Mouse (Mus musculus): ENCODE measurements around the gene Ptchd4. TPM values are rescaled to one million over a fixed set of nuclear protein-coding genes. Genes with fewer than 3 reads are reported as not detected.

The Ptchd4 gene
- polyA plus RNA-seq, 1 experiment from 2014 or later = 0.31 TPM

DNA sequence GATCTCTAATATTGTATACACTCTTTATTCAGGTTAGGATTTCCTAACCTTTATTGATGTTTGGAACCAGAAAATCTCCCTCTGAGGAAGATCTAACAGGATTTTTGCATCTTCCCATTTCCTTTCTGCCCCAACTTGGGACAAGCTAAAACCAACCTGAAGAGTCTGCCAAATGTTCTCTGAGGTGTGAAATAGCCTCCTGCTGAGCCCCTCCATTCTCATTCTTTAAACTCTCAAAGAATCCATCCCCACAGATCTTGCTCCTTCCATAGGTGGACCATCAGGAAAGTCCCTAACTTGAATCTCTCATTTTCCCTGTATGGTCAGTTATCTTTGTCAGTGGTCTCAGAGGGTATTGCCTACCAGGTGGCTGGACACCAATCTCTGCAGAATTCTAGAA lies 20.0 kb downstream of the Ptchd4 start:
- DNase-seq (ENCODE audit: low spot score) = no peak
- Histone ChIP-seq H3K27ac (no peak overlapping the region), H3K4me3 (no peak overlapping the region), H3K36me3 (no peaks in the 10 kb centered on the region), H3K27me3 (ENCODE audit: insufficient read depth, poor library complexity, severe bottlenecking) (no peaks in the 10 kb centered on the region), H3K4me1 (no peaks in the 10 kb centered on the region), H3K9me3 (no peaks in the 10 kb centered on the region)

DNA sequence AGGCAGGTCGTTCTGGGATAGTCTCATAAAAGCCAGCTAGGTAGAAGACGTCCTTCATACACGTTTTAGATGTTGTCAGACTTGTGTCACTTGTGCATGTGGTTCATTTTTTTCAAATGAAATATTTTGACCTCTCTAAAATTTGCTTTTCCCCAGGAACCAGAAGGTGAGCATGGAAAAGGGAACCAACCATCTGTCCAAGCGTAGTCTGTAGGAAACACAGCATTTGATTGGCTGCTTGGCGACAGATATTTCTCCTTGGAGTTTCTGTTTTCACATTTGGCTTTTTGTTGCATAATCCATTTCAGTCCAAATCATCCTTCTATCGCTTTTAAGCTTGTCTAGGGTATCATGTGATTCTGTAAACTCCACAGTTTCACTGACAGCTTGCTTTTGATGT lies 20.8 kb downstream of the Ptchd4 start:
- 78% methylated on average over 6 of the region's 6 CpGs for WGBS
- H3K9me3 ChIP-seq = no peaks in the 10 kb centered on the region
- no peaks in the 10 kb centered on the region for H3K27me3 ChIP-seq (ENCODE audit: insufficient read depth, poor library complexity, severe bottlenecking)
- no peak overlapping the region for H3K4me3 ChIP-seq
- no peaks in the 10 kb centered on the region for H3K4me1 ChIP-seq
- no peak overlapping the region for H3K27ac ChIP-seq
- H3K36me3 ChIP-seq = no peaks in the 10 kb centered on the region
- no peak for DNase-seq (ENCODE audit: low spot score)

- no peak for DNase-seq (ENCODE audit: low spot score)
- H3K9me3 ChIP-seq = no peaks in the 10 kb centered on the region
- H3K27me3 ChIP-seq (ENCODE audit: insufficient read depth, poor library complexity, severe bottlenecking) = no peaks in the 10 kb centered on the region
- H3K4me1 ChIP-seq = no peaks in the 10 kb centered on the region
- H3K27ac ChIP-seq = no peak overlapping the region
- no peaks in the 10 kb centered on the region for H3K36me3 ChIP-seq
- H3K4me3 ChIP-seq = no peak overlapping the region
Observed at GRCm38 (mm10) chr17:42346027-42346426, 30.3 kb downstream of the Ptchd4 start.

DNA sequence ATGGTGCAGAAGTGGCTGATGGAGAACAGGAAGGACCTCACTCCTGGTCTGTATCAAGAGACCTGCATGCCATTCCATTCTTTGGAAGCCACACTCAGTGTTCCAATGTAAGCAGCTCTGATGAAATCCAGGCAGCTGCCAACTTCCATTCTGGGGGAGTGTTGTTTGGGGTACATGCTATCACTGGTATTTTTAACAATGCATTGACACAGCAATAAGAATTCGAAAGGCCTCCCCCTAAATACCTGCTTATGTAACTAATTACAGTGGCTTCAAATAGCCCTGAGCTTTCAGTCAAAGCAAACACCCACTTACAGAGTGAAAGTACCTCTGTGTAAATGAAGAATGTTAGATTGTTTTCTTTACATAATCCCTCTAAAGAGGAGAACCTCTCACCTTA lies 42.7 kb downstream of the Ptchd4 start:
- 48% methylated on average over 1 of the region's 1 CpGs for WGBS
- no peaks in the 10 kb centered on the region for H3K36me3 ChIP-seq
- H3K9me3 ChIP-seq = no peaks in the 10 kb centered on the region
- H3K27ac ChIP-seq = no peak overlapping the region
- H3K4me3 ChIP-seq = no peak overlapping the region
- DNase-seq (ENCODE audit: low spot score) = no peak
- H3K27me3 ChIP-seq (ENCODE audit: insufficient read depth, poor library complexity, severe bottlenecking) = no peaks in the 10 kb centered on the region
- no peaks in the 10 kb centered on the region for H3K4me1 ChIP-seq

DNA sequence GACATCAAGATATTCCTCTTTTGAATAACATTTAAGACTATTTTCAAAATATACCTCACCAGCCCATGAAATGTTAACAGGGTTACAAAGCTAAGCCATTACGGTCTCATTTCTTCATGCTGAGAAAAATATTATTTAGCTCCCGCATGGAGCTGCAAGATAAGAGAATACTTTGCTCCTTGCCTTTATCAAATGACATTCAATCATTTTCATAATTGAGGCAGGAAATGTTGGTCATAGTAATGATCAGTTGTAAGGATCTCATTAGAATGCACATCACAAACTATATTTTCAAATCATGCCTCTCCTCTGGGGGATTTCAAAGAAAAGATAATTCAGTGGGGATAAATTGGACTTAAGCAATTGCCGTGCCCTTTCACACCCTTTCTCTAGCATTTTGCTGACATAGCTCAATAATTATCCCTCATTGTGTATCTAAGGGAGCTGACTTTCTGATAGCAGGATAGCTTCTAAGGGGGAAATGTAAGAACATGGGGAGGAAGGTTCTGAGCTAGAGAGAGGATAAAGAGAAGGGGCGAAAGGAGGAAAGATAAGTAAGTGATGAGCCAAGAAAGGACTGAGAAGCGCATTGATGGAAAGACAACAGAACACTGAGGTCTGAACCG lies 47.5 kb downstream of the Ptchd4 start:
- H3K27me3 ChIP-seq (ENCODE audit: insufficient read depth, poor library complexity, severe bottlenecking) = no peaks in the 10 kb centered on the region
- no peak overlapping the region for H3K4me3 ChIP-seq
- 66% methylated on average over 6 of the region's 6 CpGs for WGBS
- no peaks in the 10 kb centered on the region for H3K36me3 ChIP-seq
- no peaks in the 10 kb centered on the region for H3K4me1 ChIP-seq
- no peak overlapping the region for H3K27ac ChIP-seq
- no peak for DNase-seq (ENCODE audit: low spot score)
- H3K9me3 ChIP-seq = no peaks in the 10 kb centered on the region

DNA sequence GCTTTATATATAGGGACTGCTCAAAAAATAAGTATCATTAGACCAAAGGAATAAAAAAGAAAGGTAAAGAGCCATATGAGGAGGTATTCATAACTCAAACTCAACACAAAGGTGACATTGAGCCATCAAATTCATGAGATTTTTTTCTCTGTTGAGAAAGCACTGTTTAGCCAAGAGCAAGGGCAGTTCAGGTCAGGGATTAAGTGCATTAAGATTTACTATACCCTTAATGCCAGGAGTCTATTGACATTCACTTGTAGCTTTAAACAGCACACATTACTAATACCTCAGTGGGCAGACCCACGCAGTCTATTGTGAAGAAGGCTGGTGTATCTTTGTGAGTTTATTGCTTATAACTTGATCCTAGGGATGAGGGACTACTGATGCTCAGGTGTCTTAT lies 49.0 kb downstream of the Ptchd4 start:
- H3K27ac ChIP-seq = no peak overlapping the region
- H3K4me3 ChIP-seq = no peak overlapping the region
- DNase-seq (ENCODE audit: low spot score) = no peak
- no peaks in the 10 kb centered on the region for H3K4me1 ChIP-seq
- no peaks in the 10 kb centered on the region for H3K36me3 ChIP-seq
- WGBS = 68% methylated on average over 1 of the region's 1 CpGs
- no peaks in the 10 kb centered on the region for H3K27me3 ChIP-seq (ENCODE audit: insufficient read depth, poor library complexity, severe bottlenecking)
- no peaks in the 10 kb centered on the region for H3K9me3 ChIP-seq

DNA sequence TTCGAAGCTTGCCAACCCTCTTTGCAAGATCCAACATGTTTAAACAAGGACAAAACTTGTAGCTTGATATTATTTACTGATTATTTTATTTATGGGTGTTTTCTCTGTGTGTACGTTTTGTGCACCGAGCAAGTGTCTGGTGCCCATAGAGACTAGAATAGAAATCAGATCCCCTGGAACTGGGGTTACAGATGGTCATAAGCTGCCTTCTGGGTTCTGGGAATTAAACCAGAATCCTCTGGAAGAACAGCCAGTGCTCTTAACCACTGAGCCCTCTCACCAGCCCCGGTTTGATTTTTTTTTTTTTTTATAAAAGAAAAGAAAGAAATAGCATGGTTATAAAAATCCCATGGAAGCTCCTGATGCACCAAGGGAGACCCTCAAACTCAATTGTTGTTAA lies 59.1 kb downstream of the Ptchd4 start:
- Histone ChIP-seq H3K4me1 (no peaks in the 10 kb centered on the region), H3K27ac (no peak overlapping the region), H3K4me3 (no peak overlapping the region), H3K36me3 (no peaks in the 10 kb centered on the region), H3K9me3 (no peaks in the 10 kb centered on the region), H3K27me3 (ENCODE audit: insufficient read depth, poor library complexity, severe bottlenecking) (no peaks in the 10 kb centered on the region)
- DNase-seq (ENCODE audit: low spot score) = no peak
- WGBS = 81% methylated on average over 4 of the region's 4 CpGs

DNA sequence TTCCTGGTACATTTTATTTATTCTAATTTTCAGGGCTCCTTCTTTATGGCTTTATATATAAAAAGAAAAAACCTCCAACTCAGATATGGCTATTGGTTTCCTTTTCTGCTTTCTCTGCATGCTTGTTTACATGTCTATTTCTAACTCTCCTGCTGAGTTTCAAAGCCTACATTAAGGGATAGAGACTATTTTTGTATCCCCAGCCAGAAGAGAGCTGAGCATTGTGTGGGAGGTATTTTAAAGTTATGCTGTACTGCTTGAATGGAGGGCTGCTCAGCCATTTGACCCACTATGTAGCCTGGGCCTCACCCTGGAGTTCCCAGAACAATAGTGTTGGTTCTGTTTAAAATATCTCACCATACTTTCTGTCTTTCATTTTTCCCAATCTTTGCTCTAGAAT lies 77.3 kb downstream of the Ptchd4 start:
- DNase-seq (ENCODE audit: low spot score) = no peak
- Histone ChIP-seq H3K27ac (no peak overlapping the region), H3K4me3 (no peak overlapping the region), H3K36me3 (no peaks in the 10 kb centered on the region), H3K4me1 (no peaks in the 10 kb centered on the region), H3K27me3 (ENCODE audit: insufficient read depth, poor library complexity, severe bottlenecking) (no peaks in the 10 kb centered on the region), H3K9me3 (no peaks in the 10 kb centered on the region)

DNA sequence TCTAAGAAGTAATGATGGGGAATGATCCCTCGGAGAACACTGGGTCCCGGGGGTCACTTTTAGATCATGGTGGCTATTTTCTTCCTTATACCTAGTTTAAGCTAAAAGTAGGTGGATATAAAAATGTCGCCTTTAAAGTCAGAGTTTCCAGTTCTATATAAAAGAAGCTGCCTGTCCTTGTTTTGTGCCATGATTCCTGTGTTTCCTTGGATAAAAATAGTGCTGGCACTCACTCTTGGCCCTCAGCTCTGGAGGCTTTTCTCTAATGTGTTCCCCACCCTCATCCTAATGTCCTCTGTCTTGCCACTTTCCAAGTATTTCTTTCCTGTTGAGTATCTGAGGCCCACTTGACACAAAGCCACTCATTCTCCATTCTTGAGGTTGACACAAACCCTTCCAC lies 79.6 kb downstream of the Ptchd4 start:
- WGBS = 79% methylated on average over 3 of the region's 3 CpGs
- Histone ChIP-seq H3K36me3 (no peaks in the 10 kb centered on the region), H3K9me3 (no peaks in the 10 kb centered on the region), H3K27me3 (ENCODE audit: insufficient read depth, poor library complexity, severe bottlenecking) (no peaks in the 10 kb centered on the region), H3K4me3 (no peak overlapping the region), H3K4me1 (no peaks in the 10 kb centered on the region), H3K27ac (no peak overlapping the region)
- no peak for DNase-seq (ENCODE audit: low spot score)

DNA sequence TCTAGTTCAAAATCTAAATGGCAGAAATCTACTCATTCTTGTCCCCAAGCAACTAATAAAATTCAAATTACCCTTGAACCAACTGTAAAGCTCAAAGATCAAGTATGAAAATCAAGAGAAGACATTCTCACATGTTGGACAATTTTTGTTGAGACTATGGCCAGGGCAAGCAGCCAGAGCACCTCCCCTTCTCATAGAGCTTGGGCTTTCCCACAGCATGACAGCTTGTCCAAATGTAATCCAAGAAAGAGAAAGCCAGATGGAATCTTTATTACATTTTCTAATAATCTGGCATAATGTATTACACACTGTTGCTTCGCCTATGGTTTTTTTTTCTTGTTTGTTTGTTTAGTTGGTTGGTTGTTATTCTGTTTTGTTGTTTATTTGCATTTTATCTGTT lies 102.7 kb downstream of the Ptchd4 start:
- no peaks in the 10 kb centered on the region for H3K4me1 ChIP-seq
- WGBS = 83% methylated on average over 1 of the region's 1 CpGs
- H3K4me3 ChIP-seq = no peak overlapping the region
- H3K36me3 ChIP-seq = no peaks in the 10 kb centered on the region
- H3K27me3 ChIP-seq (ENCODE audit: insufficient read depth, poor library complexity, severe bottlenecking) = no peaks in the 10 kb centered on the region
- no peak for DNase-seq (ENCODE audit: low spot score)
- no peaks in the 10 kb centered on the region for H3K9me3 ChIP-seq
- H3K27ac ChIP-seq = no peak overlapping the region

DNA sequence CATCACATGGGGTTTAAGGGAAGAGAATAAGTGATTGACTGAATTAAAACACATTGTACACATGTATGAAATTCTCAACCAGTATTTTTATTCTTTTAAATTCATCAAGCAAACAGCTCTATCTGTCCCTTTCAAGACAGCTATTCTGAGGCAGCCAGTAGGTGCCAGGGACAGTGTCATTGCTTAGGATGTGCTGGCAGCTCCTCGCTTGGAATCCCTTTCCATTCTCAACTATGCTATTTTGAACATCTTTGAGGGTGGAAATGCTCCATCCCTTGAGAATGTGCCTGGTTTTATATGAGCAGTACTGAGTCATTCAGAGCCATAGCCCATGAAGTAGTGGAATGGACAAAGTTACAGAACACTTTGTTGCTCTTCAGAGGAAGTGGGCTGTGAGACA lies 112.2 kb downstream of the Ptchd4 start:
- WGBS = 82% methylated on average over 1 of the region's 1 CpGs
- no peak overlapping the region for H3K4me3 ChIP-seq
- no peak for DNase-seq (ENCODE audit: low spot score)
- H3K9me3 ChIP-seq = no peaks in the 10 kb centered on the region
- no peak overlapping the region for H3K27ac ChIP-seq
- no peaks in the 10 kb centered on the region for H3K36me3 ChIP-seq
- no peaks in the 10 kb centered on the region for H3K4me1 ChIP-seq
- H3K27me3 ChIP-seq (ENCODE audit: insufficient read depth, poor library complexity, severe bottlenecking) = no peaks in the 10 kb centered on the region

DNA sequence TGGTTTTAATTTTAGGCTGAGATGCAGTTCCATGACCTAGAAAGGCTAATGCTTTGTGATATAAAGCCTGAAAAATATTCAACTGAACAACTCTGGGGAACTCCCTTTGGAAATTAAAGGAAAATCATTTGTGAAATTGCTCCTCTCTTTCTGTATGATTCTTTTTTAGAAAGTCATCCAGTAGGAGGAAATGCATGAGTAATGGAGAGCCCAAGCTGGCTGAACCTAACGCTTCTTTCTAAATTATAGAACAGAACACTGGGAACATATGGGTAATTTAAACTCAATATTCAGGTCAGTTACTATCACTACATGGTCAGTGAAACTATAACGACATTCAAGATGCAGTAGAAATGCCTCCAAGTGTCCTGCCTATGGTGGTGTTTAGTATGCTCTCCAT lies 114.6 kb downstream of the Ptchd4 start:
- no peak for DNase-seq (ENCODE audit: low spot score)
- Histone ChIP-seq H3K36me3 (no peaks in the 10 kb centered on the region), H3K27me3 (ENCODE audit: insufficient read depth, poor library complexity, severe bottlenecking) (no peaks in the 10 kb centered on the region), H3K9me3 (no peaks in the 10 kb centered on the region), H3K4me3 (no peak overlapping the region), H3K4me1 (no peaks in the 10 kb centered on the region), H3K27ac (no peak overlapping the region)
- WGBS = 83% methylated on average over 2 of the region's 2 CpGs

GRCm38 (mm10) chr17:42452235-42452634 lies 136.5 kb downstream of the Ptchd4 start:
- Histone ChIP-seq H3K4me3 (no peak overlapping the region), H3K27me3 (ENCODE audit: insufficient read depth, poor library complexity, severe bottlenecking) (no peaks in the 10 kb centered on the region), H3K27ac (no peak overlapping the region), H3K4me1 (no peaks in the 10 kb centered on the region), H3K9me3 (no peaks in the 10 kb centered on the region), H3K36me3 (no peaks in the 10 kb centered on the region)
- DNase-seq (ENCODE audit: low spot score) = no peak
- WGBS = 76% methylated on average over 2 of the region's 2 CpGs

GRCm38 (mm10) chr17:42456441-42456840 lies 140.7 kb downstream of the Ptchd4 start:
- H3K4me3 ChIP-seq = no peak overlapping the region
- no peaks in the 10 kb centered on the region for H3K27me3 ChIP-seq (ENCODE audit: insufficient read depth, poor library complexity, severe bottlenecking)
- H3K27ac ChIP-seq = no peak overlapping the region
- no peaks in the 10 kb centered on the region for H3K36me3 ChIP-seq
- no peak for DNase-seq (ENCODE audit: low spot score)
- no peaks in the 10 kb centered on the region for H3K4me1 ChIP-seq
- WGBS = 63% methylated on average over 2 of the region's 2 CpGs
- no peaks in the 10 kb centered on the region for H3K9me3 ChIP-seq

All from heart, embryonic 10.5 days (tissue).